Mouse (Mus musculus) CD4-positive, CD25-positive, alpha-beta regulatory T cell, adult 9 weeks (primary cell): ENCODE results near the gene Gatad2a. TPM values are rescaled to one million over a fixed set of nuclear protein-coding genes. Genes with fewer than 3 reads are reported as not detected.

Source experiments
- polyA plus RNA-seq: library from polyadenylated mRNA; unstranded; fragments of 100-300 nt; shearing (Covaris generic); gene quantifications from one replicate; pipeline ENCODE4 v1.2.1, GENCODE M21; 2017

Gene Gatad2a
- 14.8 TPM for polyA plus RNA-seq

DNA sequence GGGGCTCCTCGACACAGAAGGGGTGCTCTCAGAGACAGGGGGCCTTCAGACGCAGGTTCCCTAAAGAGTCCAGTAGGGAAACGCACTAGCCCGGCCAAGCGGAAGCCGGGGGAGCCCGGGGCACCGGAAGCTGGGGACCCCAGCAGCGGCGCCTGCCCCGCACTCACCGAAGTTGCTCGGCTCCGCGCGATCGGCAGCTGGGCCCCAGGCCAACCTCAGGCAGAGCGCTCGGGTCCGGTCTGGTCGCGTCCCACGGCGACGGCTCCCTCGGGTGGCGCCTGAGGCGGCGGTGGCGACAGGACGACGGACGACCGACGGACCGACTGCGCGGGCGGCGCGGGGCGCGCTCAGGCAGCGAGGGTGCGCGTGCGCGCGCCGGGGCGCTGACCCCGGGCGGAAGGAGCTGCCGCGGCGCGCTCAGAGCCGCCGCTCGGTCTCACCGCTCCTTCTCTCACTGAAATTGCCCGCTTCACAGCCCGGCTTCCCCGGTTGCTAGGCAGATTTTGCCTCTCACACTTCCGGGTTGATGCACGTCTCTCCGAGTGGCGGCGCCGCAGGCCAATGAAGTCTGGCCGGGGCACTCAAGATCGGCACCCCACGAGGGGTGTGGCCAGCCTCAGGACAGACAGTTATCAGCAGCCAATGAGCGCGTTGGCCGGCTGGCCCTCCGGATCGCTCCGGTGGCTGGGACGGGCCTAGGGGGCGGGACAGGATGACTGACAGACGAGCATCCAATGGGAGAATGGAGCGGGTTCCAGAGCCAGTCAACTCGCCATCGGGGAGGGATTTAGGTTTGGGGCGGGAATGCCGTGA, at the start of gene Gatad2a:
Gatad2a (minus strand) TSS at position 609 of the 813 bp plus-strand sequence.

DNA sequence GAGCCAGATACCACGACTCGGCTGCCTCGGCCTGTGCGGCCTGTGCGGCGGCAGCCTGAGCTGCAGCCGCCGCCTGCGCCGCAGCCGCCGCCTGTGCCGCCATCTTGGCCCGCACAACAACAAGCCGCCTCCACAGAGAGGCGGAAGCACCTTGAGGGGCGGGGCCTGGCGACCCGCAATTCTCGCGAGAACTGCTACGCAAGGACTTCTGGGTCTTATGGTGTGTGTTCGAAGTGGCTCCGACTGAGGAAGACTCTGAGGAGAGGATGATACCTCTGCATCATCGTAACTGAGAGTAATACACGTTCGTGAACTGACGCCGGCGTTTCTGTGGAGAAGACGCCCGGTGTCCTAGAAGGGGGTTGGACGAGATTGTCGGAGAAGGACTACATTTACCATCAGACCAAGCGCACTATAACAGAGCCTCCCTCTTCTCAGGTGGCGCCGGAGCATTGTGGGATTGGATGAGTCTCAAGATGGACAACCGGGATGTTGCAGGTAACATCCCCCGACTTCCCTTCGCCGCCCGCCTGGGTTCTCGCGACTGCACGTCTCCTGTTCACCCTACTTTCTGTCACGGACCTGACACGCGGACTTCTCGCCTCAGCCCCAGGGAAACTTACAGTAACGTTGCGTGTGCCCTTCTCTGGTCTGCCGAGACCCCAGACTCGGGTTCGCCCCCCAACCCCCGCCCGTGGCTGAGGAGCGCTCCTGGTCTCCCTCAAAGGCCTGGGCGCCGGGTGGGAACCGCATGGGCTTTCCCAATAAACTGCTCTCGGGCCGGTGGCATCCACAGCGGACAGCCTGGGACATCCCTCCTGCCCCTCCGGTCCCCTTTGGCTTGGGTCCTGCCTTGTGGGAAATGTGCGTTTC, 46.6 kb upstream of the Gatad2a start, which contains the start of the genes Mau2 and Sugp1:
Mau2 (minus strand) TSS at position 152 of the 873 bp plus-strand sequence.
Sugp1 (plus strand) TSS at position 231 of the 873 bp plus-strand sequence.

DNA sequence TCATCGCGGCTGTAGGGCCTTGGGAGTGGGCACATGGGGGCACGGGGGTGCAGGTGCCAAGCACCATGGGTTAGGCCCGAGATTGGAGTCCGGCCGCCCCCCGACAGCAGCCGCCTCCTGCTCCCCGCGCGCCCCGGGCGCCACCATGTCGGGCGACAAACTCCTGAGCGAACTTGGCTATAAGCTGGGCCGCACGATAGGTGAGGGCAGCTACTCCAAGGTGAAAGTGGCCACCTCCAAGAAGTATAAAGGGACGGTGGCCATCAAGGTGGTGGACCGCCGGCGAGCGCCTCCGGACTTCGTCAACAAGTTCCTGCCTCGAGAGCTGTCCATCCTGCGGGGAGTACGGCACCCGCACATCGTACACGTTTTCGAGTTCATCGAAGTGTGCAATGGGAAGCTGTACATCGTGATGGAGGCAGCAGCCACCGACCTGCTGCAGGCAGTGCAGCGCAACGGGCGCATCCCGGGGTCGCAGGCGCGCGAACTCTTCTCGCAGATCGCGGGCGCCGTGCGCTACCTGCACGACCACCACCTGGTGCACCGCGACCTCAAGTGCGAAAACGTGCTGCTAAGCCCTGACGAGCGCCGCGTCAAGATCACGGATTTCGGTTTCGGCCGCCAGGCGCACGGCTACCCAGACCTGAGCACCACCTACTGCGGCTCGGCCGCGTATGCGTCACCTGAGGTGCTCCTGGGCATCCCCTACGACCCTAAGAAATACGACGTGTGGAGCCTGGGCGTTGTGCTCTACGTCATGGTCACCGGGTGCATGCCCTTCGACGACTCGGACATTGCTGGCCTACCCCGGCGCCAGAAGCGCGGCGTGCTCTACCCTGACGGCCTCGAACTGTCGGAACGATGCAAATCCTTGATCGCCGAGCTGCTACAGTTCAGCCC, 93.8 kb downstream of the Gatad2a start, which contains the start of the genes Tssk6, Ndufa13 and Yjefn3:
Tssk6 (plus strand) TSS at position 22 of the 900 bp plus-strand sequence.
Ndufa13 (minus strand) TSS at position 396 of the 900 bp plus-strand sequence.
Yjefn3 (minus strand) TSS at position 550 of the 900 bp plus-strand sequence.

DNA sequence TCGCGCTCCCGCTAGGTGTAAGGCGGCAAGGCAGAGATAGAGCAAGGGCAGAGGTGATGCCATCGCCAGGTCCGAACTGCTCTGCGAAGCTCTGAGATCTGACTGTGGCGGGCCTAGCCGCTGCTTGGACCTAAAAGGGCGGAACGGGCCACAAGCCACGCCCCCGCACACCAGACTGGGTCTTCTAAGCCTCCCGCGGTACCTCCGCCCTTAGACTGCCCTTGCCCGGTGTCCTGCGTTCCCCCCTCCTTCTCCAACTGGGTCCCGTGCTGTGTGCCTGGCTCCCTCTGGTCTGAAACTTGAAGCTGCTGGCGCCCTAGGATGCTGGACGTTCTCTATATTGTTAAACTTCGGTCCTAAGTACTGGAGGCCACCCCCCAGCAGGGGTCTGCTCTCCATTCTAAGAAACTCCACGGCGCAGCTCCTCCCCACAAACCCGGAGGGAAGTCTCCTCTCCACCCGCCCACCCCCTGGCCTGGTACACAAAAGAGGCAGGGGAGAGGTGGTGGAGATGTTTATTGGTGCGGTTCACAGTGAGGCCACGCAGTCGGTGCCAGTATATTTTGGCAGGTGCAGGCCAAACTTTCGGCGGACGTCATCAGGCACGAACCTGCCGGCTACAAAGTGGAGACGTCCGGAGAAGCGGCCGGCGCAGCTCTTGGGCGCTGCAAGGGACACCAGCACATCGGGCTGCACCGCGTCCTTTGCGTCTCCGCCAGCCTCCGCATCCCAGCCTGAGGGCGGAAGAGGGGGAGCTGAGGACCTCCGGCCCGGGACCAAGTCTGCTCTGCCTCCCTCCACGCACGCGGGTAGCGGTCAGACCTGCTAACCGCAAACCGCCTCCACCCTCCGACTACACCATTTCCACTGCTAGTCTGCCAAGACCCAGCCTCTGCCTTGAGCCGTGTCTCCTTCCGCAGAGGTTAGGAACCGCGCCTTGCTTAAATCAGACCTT, 108.6 kb downstream of the Gatad2a start, which contains the start of gene Cilp2:
Cilp2 (minus strand) TSS at position 399 of the 955 bp plus-strand sequence.

Other genes starting within 250 kb of the Gatad2a start
- gene Zfp963, start 246.4 kb downstream of the Gatad2a start, polyA plus RNA-seq, result 11.1 TPM
- gene Gm20422, start 221.5 kb downstream of the Gatad2a start, polyA plus RNA-seq, result 4.0 TPM
- 16.4 TPM for gene Atp13a1, start 205.2 kb downstream of the Gatad2a start, polyA plus RNA-seq
- gene Zfp866, start 205.2 kb downstream of the Gatad2a start, polyA plus RNA-seq, result 38.1 TPM
- gene Gmip, start 187.7 kb downstream of the Gatad2a start, polyA plus RNA-seq, result 185 TPM
- gene Lpar2, start 174.0 kb downstream of the Gatad2a start, polyA plus RNA-seq, result 0.73 TPM
- 18.5 TPM for gene Pbx4, start 163.9 kb downstream of the Gatad2a start, polyA plus RNA-seq
- gene Cilp2, start 108.7 kb downstream of the Gatad2a start, polyA plus RNA-seq, result not detected
- 1.4 TPM for gene Tssk6, start 94.2 kb downstream of the Gatad2a start, polyA plus RNA-seq
- 216 TPM for gene Ndufa13, start 93.8 kb downstream of the Gatad2a start, polyA plus RNA-seq
- gene Yjefn3, start 93.7 kb downstream of the Gatad2a start, polyA plus RNA-seq, result 1.4 TPM
- 25.3 TPM for gene Mau2, start 46.4 kb upstream of the Gatad2a start, polyA plus RNA-seq
- 74.4 TPM for gene Sugp1, start 46.4 kb upstream of the Gatad2a start, polyA plus RNA-seq
- 0.51 TPM for gene Tm6sf2, start 76.5 kb upstream of the Gatad2a start, polyA plus RNA-seq
- not detected for gene Hapln4, start 87.1 kb upstream of the Gatad2a start, polyA plus RNA-seq
- not detected for gene Ncan, start 124.5 kb upstream of the Gatad2a start, polyA plus RNA-seq
- gene Nr2c2ap, start 134.9 kb upstream of the Gatad2a start, polyA plus RNA-seq, result 69.0 TPM
- gene Rfxank, start 142.8 kb upstream of the Gatad2a start, polyA plus RNA-seq, result 46.9 TPM
- gene Borcs8, start 143.1 kb upstream of the Gatad2a start, polyA plus RNA-seq, result 73.1 TPM
- gene Mef2b, start 143.3 kb upstream of the Gatad2a start, polyA plus RNA-seq, result 2.6 TPM
- 57.7 TPM for gene Tmem161a, start 176.0 kb upstream of the Gatad2a start, polyA plus RNA-seq
- 15.3 TPM for gene Slc25a42, start 215.9 kb upstream of the Gatad2a start, polyA plus RNA-seq
- 33.0 TPM for gene Sugp2, start 237.8 kb upstream of the Gatad2a start, polyA plus RNA-seq
- 13.1 TPM for gene Armc6, start 238.1 kb upstream of the Gatad2a start, polyA plus RNA-seq